Mouse (Mus musculus) liver, adult 2 months (tissue): Measurements from ENCODE around the gene Slc7a5. TPM values are rescaled to one million over a fixed set of nuclear protein-coding genes. Genes with fewer than 3 reads are reported as not detected.

Experiments
- DNase-seq: peaks from one replicate; pipeline ENCODE4 v3.0.0-alpha.2; 2011; ENCODE audit warnings: low read depth, low spot score; ENCODE audit errors: extremely low read depth
- H3K27ac ChIP-seq: fragments of 200-500 bp; replicated peaks from 2 replicates; pipeline ENCODE4 v1.5.1; 2012; ENCODE audit warnings: low read depth, mild to moderate bottlenecking, control low read depth, inconsistent platforms, low read length; ENCODE audit not compliant: insufficient read depth
- H3K27me3 ChIP-seq: fragments of 200-500 bp; 2 replicates; pipeline ENCODE4 v1.6.1; 2012; ENCODE audit warnings: mild to moderate bottlenecking, moderate library complexity, low read length, inconsistent platforms; ENCODE audit not compliant: control insufficient read depth, insufficient read depth
- H3K36me3 ChIP-seq: fragments of 200-500 bp; 2 replicates; pipeline ENCODE4 v1.6.1; 2012; ENCODE audit warnings: low read length, inconsistent platforms; ENCODE audit not compliant: control insufficient read depth, insufficient read depth
- H3K4me1 ChIP-seq: fragments of 200-500 bp; 2 replicates; pipeline ENCODE4 v1.6.1; 2011; ENCODE audit warnings: low read length; ENCODE audit not compliant: control insufficient read depth, insufficient read depth
- H3K4me3 ChIP-seq: fragments of 200-500 bp; 2 replicates; pipeline ENCODE4 v1.5.1; 2011; ENCODE audit warnings: low read depth, mild to moderate bottlenecking, control low read depth, low read length, moderate library complexity; ENCODE audit not compliant: insufficient read depth
- H3K79me2 ChIP-seq: fragments of 200-500 bp; 2 replicates; pipeline ENCODE4 v1.6.1; 2012; ENCODE audit warnings: inconsistent platforms, mild to moderate bottlenecking, low read length, moderate library complexity; ENCODE audit not compliant: control insufficient read depth, insufficient read depth
- H3K9ac ChIP-seq: fragments of 200-500 bp; 2 replicates; pipeline ENCODE4 v1.6.1; 2012; ENCODE audit warnings: low read depth, mild to moderate bottlenecking, control low read depth, inconsistent platforms, low read length
- CTCF ChIP-seq: fragments of 200-500 bp; IDR thresholded peaks from 2 replicates; pipeline ENCODE4 v1.5.1; 2011; ENCODE audit warnings: low read depth, low read length, control low read depth
- POLR2A ChIP-seq: fragments of 200-500 bp; IDR thresholded peaks from 2 replicates; pipeline ENCODE4 v1.6.1; 2011; ENCODE audit warnings: low read length, control low read depth; ENCODE audit not compliant: insufficient read depth; ENCODE audit errors: extremely low read depth
- WGBS: fragments of 180-500 bp; shearing (Covaris S2); methylation state at CpG from one replicate; pipeline ENCODE4 v1.1.7; 2018; 5-methylcytosine and 5-hydroxymethylcytosine counted together
- polyA plus RNA-seq: library from polyadenylated mRNA; depleted of rRNA; stranded (reverse); fragments of >200 nt; gene quantifications from 2 replicates; pipeline ENCODE4 v1.2.3, GENCODE M21; 2012; rRNA removed
- total RNA-seq: library from RNA; depleted of rRNA; stranded (reverse); fragments of >200 nt; gene quantifications from 2 replicates; pipeline ENCODE4 v1.2.3, GENCODE M21; 2014; rRNA removed

Slc7a5 gene
- total and polyA plus RNA-seq, 2 experiments, result 1.1 to 4.5 TPM

DNA sequence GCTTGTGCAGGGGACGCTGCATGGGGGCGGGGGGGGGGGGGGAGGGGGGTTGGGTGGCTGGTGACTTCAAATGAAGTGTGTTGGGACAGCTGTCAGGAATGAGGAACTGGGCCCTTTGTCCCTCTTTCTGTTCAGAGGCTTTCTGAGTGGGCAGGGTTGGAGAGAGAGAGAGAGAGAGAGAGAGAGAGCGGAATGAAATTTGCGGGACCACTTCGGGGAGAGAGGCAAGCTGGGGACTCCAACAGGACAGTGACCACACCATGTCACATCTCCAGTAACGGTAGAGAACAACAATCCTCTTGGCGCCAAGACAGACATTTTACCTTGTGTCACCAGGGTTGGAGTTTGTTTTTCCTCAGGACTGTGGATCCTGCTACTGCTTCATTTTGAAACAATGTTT lies 62.7 kb downstream of the Slc7a5 start:
- no peak overlapping the region for H3K27ac ChIP-seq
- H3K4me1 ChIP-seq, result no peaks in the 10 kb centered on the region
- no peak overlapping the region for H3K4me3 ChIP-seq
- no peak for DNase-seq
- H3K9ac ChIP-seq, result no peak overlapping the region
- no peaks in the 10 kb centered on the region for H3K79me2 ChIP-seq
- no peaks in the 10 kb centered on the region for H3K36me3 ChIP-seq
- no peak for TF ChIP-seq POLR2A
- TF ChIP-seq CTCF, result no peak
- H3K27me3 ChIP-seq, result no peaks in the 10 kb centered on the region
- WGBS, result 55% methylated on average over 7 of the region's 7 CpGs

DNA sequence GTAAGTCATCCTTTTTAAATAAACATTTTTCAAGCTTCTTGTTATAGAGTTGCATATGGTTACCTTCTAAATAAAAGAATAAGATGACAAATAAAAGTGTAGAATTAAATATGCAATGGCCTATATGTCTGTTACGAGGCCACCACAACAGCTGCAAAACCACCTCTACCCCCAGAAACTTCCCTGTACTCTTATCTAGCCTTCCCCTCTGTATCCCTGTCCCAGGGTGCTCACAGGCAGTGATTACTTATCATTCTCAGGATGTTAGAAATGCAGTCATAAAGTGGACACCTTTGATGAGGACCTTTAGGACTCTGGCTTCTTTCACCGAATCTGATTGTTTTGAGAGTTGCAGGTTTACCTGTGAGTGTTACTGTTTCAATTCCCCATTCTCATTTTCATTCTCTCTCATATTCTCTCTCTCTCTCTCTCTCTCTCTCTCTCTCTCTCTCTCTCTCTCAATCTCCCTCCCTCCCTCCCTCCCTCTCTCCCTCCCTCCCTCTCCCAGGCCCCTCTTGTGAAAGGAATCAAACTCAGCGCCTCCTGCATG lies 64.2 kb downstream of the Slc7a5 start:
- TF ChIP-seq POLR2A, result no peak
- TF ChIP-seq CTCF, result no peak
- Histone ChIP-seq H3K36me3 (no peaks in the 10 kb centered on the region), H3K27ac (no peak overlapping the region), H3K27me3 (no peaks in the 10 kb centered on the region), H3K79me2 (no peaks in the 10 kb centered on the region), H3K4me3 (no peak overlapping the region), H3K4me1 (no peaks in the 10 kb centered on the region), H3K9ac (no peak overlapping the region)
- DNase-seq, result no peak
- WGBS, result 75% methylated on average over 3 of the region's 3 CpGs

DNA sequence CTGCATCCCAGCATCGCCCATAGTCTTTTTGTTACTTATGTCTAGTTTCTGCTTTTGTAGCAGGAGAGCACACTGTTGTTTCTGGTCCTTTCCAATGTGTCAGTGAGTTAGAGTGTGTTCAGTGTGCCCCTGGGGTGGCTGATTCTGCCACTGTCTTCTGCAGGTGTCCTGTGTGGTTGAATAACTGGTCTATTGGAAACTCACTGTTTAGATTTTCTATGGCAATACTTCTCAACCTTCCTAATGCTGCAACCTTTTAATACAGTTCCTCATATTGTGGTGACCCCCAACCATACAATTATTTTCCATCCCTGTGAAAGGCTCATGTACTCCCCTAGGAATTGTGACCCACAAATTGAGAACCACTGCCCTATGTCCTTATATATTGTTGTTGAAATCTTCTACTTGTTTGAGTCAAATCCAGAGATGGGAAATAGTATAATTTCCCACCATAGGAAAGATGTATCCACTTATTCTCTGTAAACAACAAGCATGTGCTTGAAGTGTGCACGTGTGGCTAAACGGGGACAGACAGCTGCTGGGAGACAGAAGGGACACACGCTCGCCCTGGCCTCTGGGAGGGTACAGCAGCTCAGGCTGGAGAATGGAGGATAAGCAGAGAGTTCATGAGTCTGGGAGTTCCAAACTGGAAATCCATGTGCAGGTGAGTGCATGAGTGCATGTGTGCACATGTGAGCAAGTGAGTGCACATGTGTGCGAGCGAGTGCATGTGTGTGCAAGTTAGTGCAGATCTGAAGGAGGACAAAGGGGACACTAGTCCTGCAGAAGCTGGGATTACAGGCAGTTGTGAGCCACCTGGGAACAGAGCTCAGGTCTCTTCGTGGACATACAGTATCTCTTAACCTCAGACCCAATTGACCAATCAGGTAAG lies 65.2 kb downstream of the Slc7a5 start:
- Histone ChIP-seq H3K79me2 (no peaks in the 10 kb centered on the region), H3K9ac (no peak overlapping the region), H3K27me3 (no peaks in the 10 kb centered on the region), H3K27ac (no peak overlapping the region), H3K4me1 (no peaks in the 10 kb centered on the region), H3K4me3 (no peak overlapping the region), H3K36me3 (no peaks in the 10 kb centered on the region)
- DNase-seq, result no peak
- TF ChIP-seq CTCF, result no peak
- no peak for TF ChIP-seq POLR2A
- WGBS, result 93% methylated on average over 8 of the region's 8 CpGs

DNA sequence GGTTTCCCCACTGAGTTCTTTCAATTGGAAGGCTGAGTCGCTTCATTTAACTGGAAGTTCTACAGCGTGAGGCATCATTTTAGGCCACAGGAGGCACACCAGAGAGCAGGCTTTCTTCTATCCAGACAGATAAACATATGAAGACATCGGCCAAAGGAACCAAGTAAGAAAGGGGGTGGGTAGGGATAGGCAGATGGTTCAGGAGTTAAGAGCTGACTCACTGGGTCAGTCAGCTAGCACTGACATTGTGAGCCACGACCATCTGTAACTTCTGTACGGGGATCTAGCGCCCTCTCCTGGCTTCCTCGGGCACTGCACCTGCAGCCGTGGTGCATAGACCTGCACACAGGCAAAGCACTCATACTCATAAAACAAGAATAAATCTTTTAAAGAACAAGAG lies 66.3 kb downstream of the Slc7a5 start:
- DNase-seq, result no peak
- Histone ChIP-seq H3K27me3 (no peaks in the 10 kb centered on the region), H3K9ac (no peak overlapping the region), H3K27ac (no peak overlapping the region), H3K79me2 (no peaks in the 10 kb centered on the region), H3K36me3 (no peaks in the 10 kb centered on the region), H3K4me1 (no peaks in the 10 kb centered on the region), H3K4me3 (no peak overlapping the region)
- TF ChIP-seq CTCF, result peak; percentile 57
- no peak for TF ChIP-seq POLR2A
- WGBS, result 48% methylated on average over 8 of the region's 8 CpGs

DNA sequence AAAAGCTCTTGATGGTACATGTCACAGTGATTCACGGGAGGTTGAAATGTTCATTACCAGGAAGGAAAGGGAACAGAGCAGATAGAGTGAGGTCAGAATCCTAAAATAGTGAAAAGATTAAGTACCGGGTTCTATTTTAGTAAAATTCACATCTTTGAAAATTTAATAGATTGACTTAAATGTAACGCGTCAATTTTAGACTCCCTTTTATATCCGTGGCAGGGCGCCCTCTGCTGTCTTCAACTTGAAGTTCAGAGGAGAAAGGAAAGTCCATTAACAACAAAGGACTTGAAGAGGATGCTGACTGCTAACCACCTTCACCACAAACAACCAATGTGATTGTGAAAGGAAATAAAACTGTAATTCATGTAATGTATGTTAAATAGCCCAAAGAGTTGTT lies 75.0 kb downstream of the Slc7a5 start:
- Histone ChIP-seq H3K9ac (no peak overlapping the region), H3K27me3 (no peaks in the 10 kb centered on the region), H3K36me3 (no peaks in the 10 kb centered on the region), H3K4me3 (no peak overlapping the region), H3K27ac (no peak overlapping the region), H3K4me1 (peaks cover 5% of the 10 kb centered on the region), H3K79me2 (peaks cover 16% of the 10 kb centered on the region; the same call in 1 of the 2 replicates)
- DNase-seq, result peak; percentile 57
- 11% methylated on average over 6 of the region's 6 CpGs for WGBS
- TF ChIP-seq CTCF, result 0 out of 2 replicates have a peak, but pooled peaks have one; percentile 17
- TF ChIP-seq POLR2A, result no peak

DNA sequence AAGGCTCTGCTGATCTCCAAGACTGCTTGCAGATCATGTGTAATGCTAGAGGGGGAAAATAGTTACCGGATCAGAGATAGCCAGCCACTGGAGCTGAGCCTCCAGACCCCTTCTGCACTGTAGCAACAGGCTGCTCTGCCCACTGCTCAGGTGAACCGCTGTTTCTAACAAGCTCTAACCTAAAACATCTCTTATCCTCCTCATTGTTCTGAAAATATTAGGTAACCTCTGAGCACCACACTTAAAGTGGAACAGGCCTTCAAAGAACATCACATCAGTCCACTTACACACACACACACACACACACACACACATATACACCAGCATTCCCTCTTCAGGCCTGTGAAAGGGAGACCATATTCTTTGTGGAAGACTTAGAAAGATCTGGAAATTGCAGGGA lies 75.4 kb downstream of the Slc7a5 start:
- peaks cover 17% of the 10 kb centered on the region; the same call in 1 of the 2 replicates for H3K79me2 ChIP-seq

More for the DNA sequence above, 75.4 kb downstream of the Slc7a5 start:
- 77% methylated on average over 2 of the region's 2 CpGs for WGBS
- Histone ChIP-seq H3K36me3 (no peaks in the 10 kb centered on the region), H3K4me1 (peaks cover 5% of the 10 kb centered on the region), H3K27ac (no peak overlapping the region), H3K27me3 (no peaks in the 10 kb centered on the region), H3K4me3 (no peak overlapping the region), H3K9ac (no peak overlapping the region)
- TF ChIP-seq CTCF (no peak), POLR2A (no peak)
- DNase-seq, result no peak

Other genes with a start within 250 kb of the Slc7a5 start
- gene Jph3, start 178.1 kb downstream of the Slc7a5 start, total RNA-seq, result not detected in 2 replicates
- gene Jph3, start 178.1 kb downstream of the Slc7a5 start, polyA plus RNA-seq, result not detected in 2 replicates
- 14.3 and 14.8 TPM in 2 replicates for gene Klhdc4, start 78.1 kb downstream of the Slc7a5 start, total RNA-seq
- gene Klhdc4, start 78.1 kb downstream of the Slc7a5 start, polyA plus RNA-seq, result 6.8 and 11.9 TPM in 2 replicates
- gene Car5a, start 37.2 kb upstream of the Slc7a5 start, total RNA-seq, result 90.5 and 92.0 TPM in 2 replicates
- gene Car5a, start 37.2 kb upstream of the Slc7a5 start, polyA plus RNA-seq, result 203 and 352 TPM in 2 replicates
- gene Banp, start 42.1 kb upstream of the Slc7a5 start, total RNA-seq, result 9.8 and 19.7 TPM in 2 replicates
- gene Banp, start 42.1 kb upstream of the Slc7a5 start, polyA plus RNA-seq, result 24.5 and 38.2 TPM in 2 replicates